Mouse (Mus musculus): Measurements from ENCODE around the gene Nudt1.

The Nudt1 gene

GRCm38 (mm10) chr5:140387236-140387635 lies 65.8 kb downstream of the Nudt1 start:
- DNase-seq = no peak

Data from liver (tissue).